Mouse (Mus musculus) ES-CJ7 (cell line): ENCODE measurements at regions not wholly inside any gene's neighbourhood (a gene's known extent, or its start where the extent isn't known, plus 50 kb on each side); places are given as distances from the start of the nearest gene placed in this dataset.
"Not testable (repeated sequence)": the region's sequence is repeated elsewhere in the genome, so short reads cannot be mapped to it uniquely, and the experiment has no call there.

ENCODE experiments used
- DNase-seq: peaks from one replicate; pipeline ENCODE4 v3.0.0; 2011; ENCODE audit warnings: low read depth, low spot score

- peak; percentile 41 for DNase-seq
These were observed 172.5 kb downstream of the Msrb3 start for GRCm38 (mm10) chr10:120726369-120726768.

GRCm38 (mm10) chr10:120721956-120722532 lies 176.9 kb downstream of the Msrb3 start:
- no peak for DNase-seq

GRCm38 (mm10) chr10:120720981-120721380 lies 177.9 kb downstream of the Msrb3 start:
- DNase-seq = no peak

- no peak for DNase-seq
These were observed 178.8 kb downstream of the Msrb3 start for GRCm38 (mm10) chr10:120720061-120720460.

GRCm38 (mm10) chr10:120717159-120717567 lies 181.7 kb downstream of the Msrb3 start:
- no peak for DNase-seq

- DNase-seq = peak; percentile 36
These were observed 182.5 kb downstream of the Msrb3 start for GRCm38 (mm10) chr10:120716391-120716790.

- DNase-seq = peak; percentile 44
These were observed 190.8 kb downstream of the Msrb3 start for GRCm38 (mm10) chr10:120707771-120708750.

- no peak for DNase-seq
These were observed 192.1 kb downstream of the Msrb3 start for GRCm38 (mm10) chr10:120706684-120707290.

GRCm38 (mm10) chr10:120701833-120702232 lies 197.1 kb downstream of the Msrb3 start:
- DNase-seq = peak; percentile 71

- peak; percentile 45 for DNase-seq
These were observed 201.5 kb downstream of the Msrb3 start for GRCm38 (mm10) chr10:120697275-120697856.

- no peak for DNase-seq
These were observed 202.4 kb downstream of the Msrb3 start for GRCm38 (mm10) chr10:120696481-120696880.

GRCm38 (mm10) chr10:120694472-120694871 lies 204.4 kb downstream of the Msrb3 start:
- DNase-seq = peak; percentile 37

- DNase-seq = no peak
These were observed 207.4 kb downstream of the Msrb3 start for GRCm38 (mm10) chr10:120691451-120691850.

- no peak for DNase-seq
These were observed 209.9 kb upstream of the Hmga2 start for GRCm38 (mm10) chr10:120686123-120686522.

- DNase-seq = peak; percentile 49
These were observed 205.8 kb upstream of the Hmga2 start for GRCm38 (mm10) chr10:120682021-120682420.

- DNase-seq = no peak
These were observed 203.7 kb upstream of the Hmga2 start for GRCm38 (mm10) chr10:120679982-120680381.

GRCm38 (mm10) chr10:120678277-120678676 lies 202.0 kb upstream of the Hmga2 start:
- DNase-seq = no peak

- DNase-seq = no peak
These were observed 199.1 kb upstream of the Hmga2 start for GRCm38 (mm10) chr10:120675369-120675768.

- peak; percentile 28 for DNase-seq
These were observed 198.2 kb upstream of the Hmga2 start for GRCm38 (mm10) chr10:120674321-120675045.

- not testable (repeated sequence) for DNase-seq
These were observed 191.4 kb upstream of the Hmga2 start for GRCm38 (mm10) chr10:120667678-120668031.

- DNase-seq = peak; percentile 84
These were observed 190.9 kb upstream of the Hmga2 start for GRCm38 (mm10) chr10:120666985-120667677.
